Mouse (Mus musculus) embryo, embryonic 10.5 days (tissue): ENCODE data around the gene Smyd5.

ENCODE experiments used
- DNase-seq: peaks from one replicate; pipeline ENCODE4 v3.0.0-alpha.2; 2015; ENCODE audit warnings: low spot score

Gene Smyd5

GRCm38 (mm10) chr6:85491606-85492005 lies 59.8 kb downstream of the Smyd5 start:
- no peak for DNase-seq
